Mouse (Mus musculus) hindbrain, embryonic 13.5 days (tissue): ENCODE measurements around the gene Slk. TPM values are rescaled to one million over a fixed set of nuclear protein-coding genes. Genes with fewer than 3 reads are reported as not detected.

Experiments
- ATAC-seq: fragments of 200-750 bp; cut with Nextera tagmentation; 2 replicates; pipeline ENCODE4 v1.8.0; 2017; ENCODE audit warnings: moderate TSS enrichment; ENCODE audit not compliant: low FRiP score
- H3K27ac ChIP-seq: fragments of 300-500 bp; sonication (generic); 2 replicates; pipeline ENCODE4 v1.5.1; 2015; ENCODE audit warnings: inconsistent platforms, mild to moderate bottlenecking, moderate library complexity
- H3K27me3 ChIP-seq: fragments of 300-500 bp; sonication (generic); 2 replicates; pipeline ENCODE4 v1.6.1; 2015; ENCODE audit warnings: mild to moderate bottlenecking, inconsistent platforms
- H3K36me3 ChIP-seq: fragments of 300-500 bp; sonication (generic); 2 replicates; pipeline ENCODE4 v1.6.1; 2015; ENCODE audit warnings: mild to moderate bottlenecking, inconsistent platforms
- H3K4me1 ChIP-seq: fragments of 300-500 bp; sonication (generic); replicated peaks from 2 replicates; pipeline ENCODE4 v1.6.1; 2015; ENCODE audit warnings: inconsistent platforms
- H3K4me2 ChIP-seq: fragments of 300-500 bp; sonication (generic); 2 replicates; pipeline ENCODE4 v1.6.1; 2015; ENCODE audit warnings: inconsistent platforms, mild to moderate bottlenecking, moderate library complexity
- H3K4me3 ChIP-seq: fragments of 300-500 bp; sonication (generic); 2 replicates; pipeline ENCODE4 v1.5.1; 2015; ENCODE audit warnings: mild to moderate bottlenecking, inconsistent platforms
- H3K9ac ChIP-seq: fragments of 300-500 bp; sonication (generic); 2 replicates; pipeline ENCODE4 v1.6.1; 2015; ENCODE audit warnings: mild to moderate bottlenecking, inconsistent platforms
- H3K9me3 ChIP-seq: fragments of 300-500 bp; sonication (generic); 2 replicates; pipeline ENCODE4 v1.6.1; 2016; ENCODE audit warnings: inconsistent platforms
- WGBS: fragments of 180-500 bp; shearing (Covaris S2); methylation state at CpG from one replicate; pipeline ENCODE4 v1.1.7; 2015; 5-methylcytosine and 5-hydroxymethylcytosine counted together
- polyA plus RNA-seq: library from polyadenylated mRNA; unstranded; fragments of >200 nt; fragmentation: Nextera tagmentation; extraction: Ambion mirVana; gene quantifications from 2 replicates; pipeline ENCODE4 v1.2.1, GENCODE M21; 2015

Slk gene
- polyA plus RNA-seq, result 7.0 and 8.3 TPM in 2 replicates

GRCm38 (mm10) chr19:47579225-47579787 is at the start of gene Slk:
TSS of gene Slk (plus strand) at chr19:47579678.
- peak within 1 kb of the TSS; percentile 95 for H3K27ac ChIP-seq
- H3K4me1 ChIP-seq, result peaks cover 25% of the 10 kb centered on the region
- H3K9ac ChIP-seq, result peak within 1 kb of the TSS; percentile 88
- no peaks in the 10 kb centered on the region for H3K27me3 ChIP-seq
- WGBS, result under 1% methylated on average over 78 of the region's 83 CpGs
- no peaks in the 10 kb centered on the region for H3K36me3 ChIP-seq
- H3K4me3 ChIP-seq, result peak within 1 kb of the TSS; percentile 83
- H3K9me3 ChIP-seq, result no peaks in the 10 kb centered on the region
- peak; percentile 96 for ATAC-seq
- peak within 1 kb of the TSS; percentile 97 for H3K4me2 ChIP-seq

GRCm38 (mm10) chr19:47531309-47531708 is 48.2 kb upstream of the Slk start:
- peaks cover 24% of the 10 kb centered on the region for H3K36me3 ChIP-seq
- no peak for ATAC-seq
- no peaks in the 10 kb centered on the region for H3K27me3 ChIP-seq
- WGBS, result 92% methylated on average over 5 of the region's 5 CpGs
- no peak overlapping the region for H3K4me2 ChIP-seq
- no peak overlapping the region for H3K4me3 ChIP-seq
- no peaks in the 10 kb centered on the region for H3K9me3 ChIP-seq
- H3K27ac ChIP-seq, result no peak overlapping the region
- H3K4me1 ChIP-seq, result peaks cover 9% of the 10 kb centered on the region
- H3K9ac ChIP-seq, result no peak overlapping the region

- H3K36me3 ChIP-seq, result peaks cover 16% of the 10 kb centered on the region
- peaks cover 15% of the 10 kb centered on the region for H3K4me1 ChIP-seq
- no peak overlapping the region for H3K4me2 ChIP-seq
- H3K9ac ChIP-seq, result no peak overlapping the region
- no peak overlapping the region for H3K4me3 ChIP-seq
- 90% methylated on average over 3 of the region's 3 CpGs for WGBS
- ATAC-seq, result no peak
- no peaks in the 10 kb centered on the region for H3K9me3 ChIP-seq
- no peaks in the 10 kb centered on the region for H3K27me3 ChIP-seq
- no peak overlapping the region for H3K27ac ChIP-seq
These were observed 47.0 kb upstream of the Slk start for GRCm38 (mm10) chr19:47532449-47532848.

- WGBS, result 87% methylated on average over 1 of the region's 1 CpGs
- H3K4me2 ChIP-seq, result no peak overlapping the region
- no peaks in the 10 kb centered on the region for H3K9me3 ChIP-seq
- no peak overlapping the region for H3K9ac ChIP-seq
- ATAC-seq, result no peak
- H3K27ac ChIP-seq, result no peak overlapping the region
- H3K4me1 ChIP-seq, result peaks cover 25% of the 10 kb centered on the region
- no peak overlapping the region for H3K4me3 ChIP-seq
- peaks cover 8% of the 10 kb centered on the region for H3K36me3 ChIP-seq
- no peaks in the 10 kb centered on the region for H3K27me3 ChIP-seq
These were observed 45.3 kb upstream of the Slk start for GRCm38 (mm10) chr19:47534131-47534530.

DNA sequence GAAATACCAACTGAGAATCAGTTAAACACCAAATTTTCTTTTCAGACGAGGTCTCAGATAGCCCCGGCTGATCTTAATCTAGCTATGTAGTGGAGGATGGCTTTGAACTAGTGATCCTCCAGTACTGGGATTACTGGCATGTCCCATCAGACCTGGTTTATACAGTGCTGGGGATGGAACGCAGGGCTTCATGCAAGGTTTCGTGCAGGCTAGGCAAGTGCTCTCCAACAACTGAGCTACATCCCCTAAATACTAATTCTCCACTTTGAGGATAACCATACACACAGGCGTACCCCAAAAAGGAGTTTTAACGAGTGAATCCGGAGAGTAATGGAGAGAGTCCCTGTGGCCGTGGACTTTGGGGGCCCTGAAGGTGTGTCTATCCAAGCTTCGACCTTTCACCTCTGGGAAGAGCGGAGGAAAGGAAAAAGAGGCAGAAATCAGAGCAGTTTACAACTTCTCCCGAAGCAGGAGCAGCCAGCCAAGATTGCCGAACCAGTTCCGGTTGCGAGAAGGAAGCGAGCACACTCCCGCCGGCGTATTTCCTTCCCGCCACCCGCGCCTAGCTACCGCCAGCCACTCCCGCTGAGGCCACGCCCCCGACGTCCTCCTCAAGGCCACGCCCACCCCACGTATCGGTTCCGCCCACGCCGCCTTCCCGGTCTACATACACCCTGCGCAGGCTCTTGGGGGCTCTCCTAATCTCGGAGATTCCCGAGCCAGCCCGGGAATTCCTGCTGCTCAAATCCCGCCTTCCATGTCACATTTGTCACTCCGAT is 42.8 kb upstream of the Slk start:
- H3K4me3 ChIP-seq, result peak overlapping the region; percentile 51
- no peaks in the 10 kb centered on the region for H3K9me3 ChIP-seq
- peak overlapping the region; percentile 63 for H3K4me2 ChIP-seq
- H3K9ac ChIP-seq, result peak overlapping the region; percentile 73
- peak; percentile 97 for ATAC-seq
- peak overlapping the region; percentile 72 for H3K27ac ChIP-seq
- peaks cover 8% of the 10 kb centered on the region for H3K36me3 ChIP-seq
- peaks cover 25% of the 10 kb centered on the region for H3K4me1 ChIP-seq
- WGBS, result 4% methylated on average over 39 of the region's 39 CpGs
- H3K27me3 ChIP-seq, result no peaks in the 10 kb centered on the region

DNA sequence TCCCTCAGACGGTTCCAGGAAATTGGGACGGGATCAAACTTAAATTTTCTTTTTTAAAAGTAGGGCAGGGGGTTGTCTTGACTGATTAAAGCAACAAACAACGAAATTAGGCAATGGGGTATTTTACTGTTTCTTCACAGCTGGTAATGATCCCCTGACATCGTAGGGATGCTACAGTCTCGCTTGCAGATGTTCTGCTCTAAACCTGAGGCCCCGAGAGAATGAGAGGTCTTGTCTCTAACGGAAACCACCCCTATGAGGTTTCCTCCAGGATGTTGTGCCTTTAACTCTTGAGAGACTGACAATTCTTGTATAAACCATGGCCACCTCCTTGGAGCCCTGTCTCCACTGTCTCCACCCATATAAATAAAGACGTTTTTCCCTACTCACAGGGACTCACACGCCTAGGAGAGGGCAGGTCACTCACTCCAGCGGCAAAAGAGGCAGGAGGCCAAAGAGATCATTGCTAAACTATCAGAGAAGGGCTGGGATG is 42.1 kb upstream of the Slk start, which contains the start of gene Stn1:
Stn1 (minus strand) TSS at position 208 of the 493 bp plus-strand sequence.
- Histone ChIP-seq H3K27me3 (no peaks in the 10 kb centered on the region), H3K9ac (peak within 1 kb of the TSS; percentile 73), H3K9me3 (no peaks in the 10 kb centered on the region), H3K4me3 (peak within 1 kb of the TSS; percentile 51), H3K4me2 (peak within 1 kb of the TSS; percentile 63), H3K4me1 (peaks cover 25% of the 10 kb centered on the region), H3K27ac (peak within 1 kb of the TSS; percentile 72), H3K36me3 (peaks cover 8% of the 10 kb centered on the region)
- ATAC-seq, result peak; percentile 65
- 1% methylated on average over 10 of the region's 10 CpGs for WGBS

- peak; percentile 9; the same call in 1 of the 2 replicates for ATAC-seq
- Histone ChIP-seq H3K9me3 (no peaks in the 10 kb centered on the region), H3K4me3 (peak overlapping the region; percentile 51), H3K27ac (peak overlapping the region; percentile 72; the same call in 1 of the 2 replicates), H3K4me1 (peaks cover 25% of the 10 kb centered on the region), H3K9ac (peak overlapping the region; percentile 73), H3K27me3 (no peaks in the 10 kb centered on the region), H3K4me2 (peak overlapping the region; percentile 63), H3K36me3 (0 out of 2 replicates have a peak, but pooled peaks cover 4% of the 10 kb centered on the region)
- WGBS, result 84% methylated on average over 6 of the region's 6 CpGs
These were observed 41.6 kb upstream of the Slk start for GRCm38 (mm10) chr19:47537879-47538278.

- ATAC-seq, result no peak
- Histone ChIP-seq H3K4me2 (no peak overlapping the region), H3K36me3 (no peaks in the 10 kb centered on the region), H3K9ac (no peak overlapping the region), H3K27me3 (no peaks in the 10 kb centered on the region), H3K27ac (no peak overlapping the region), H3K4me3 (no peak overlapping the region), H3K9me3 (no peaks in the 10 kb centered on the region), H3K4me1 (peaks cover 25% of the 10 kb centered on the region)
- 22% methylated on average over 6 of the region's 6 CpGs for WGBS
These were observed 40.7 kb upstream of the Slk start for GRCm38 (mm10) chr19:47538801-47539200.

GRCm38 (mm10) chr19:47542441-47542840 is 37.0 kb upstream of the Slk start:
- Histone ChIP-seq H3K27ac (no peak overlapping the region), H3K4me3 (no peak overlapping the region), H3K9ac (no peak overlapping the region), H3K4me2 (no peak overlapping the region), H3K27me3 (no peaks in the 10 kb centered on the region), H3K4me1 (peaks cover 12% of the 10 kb centered on the region), H3K36me3 (no peaks in the 10 kb centered on the region), H3K9me3 (no peaks in the 10 kb centered on the region)
- ATAC-seq, result no peak
- WGBS, result 75% methylated on average over 7 of the region's 7 CpGs

DNA sequence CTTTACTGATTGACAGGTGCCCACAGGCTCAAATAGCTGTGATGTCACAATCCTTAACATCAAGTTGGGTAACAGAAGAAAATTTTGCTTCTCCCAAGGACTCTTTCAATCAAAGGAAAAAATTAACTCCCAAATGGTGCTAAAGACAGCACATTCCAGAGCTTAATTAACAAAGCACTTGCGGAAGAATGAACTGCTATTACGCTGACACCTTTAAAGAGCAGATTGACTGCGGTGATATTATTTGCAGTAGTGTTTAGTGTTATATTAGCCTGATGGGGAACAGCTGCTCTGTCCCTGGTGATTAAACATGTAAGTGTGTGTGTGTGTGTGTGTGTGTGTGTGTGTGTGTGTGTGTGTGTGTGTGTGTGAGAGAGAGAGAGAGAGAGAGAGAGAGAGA is 34.4 kb upstream of the Slk start:
- Histone ChIP-seq H3K4me3 (no peak overlapping the region), H3K4me1 (0 out of 2 replicates have a peak, but pooled peaks cover 6% of the 10 kb centered on the region), H3K27ac (no peak overlapping the region), H3K9ac (no peak overlapping the region), H3K9me3 (no peaks in the 10 kb centered on the region), H3K27me3 (no peaks in the 10 kb centered on the region), H3K4me2 (no peak overlapping the region), H3K36me3 (no peaks in the 10 kb centered on the region)
- ATAC-seq, result no peak
- WGBS, result 54% methylated on average over 3 of the region's 3 CpGs

DNA sequence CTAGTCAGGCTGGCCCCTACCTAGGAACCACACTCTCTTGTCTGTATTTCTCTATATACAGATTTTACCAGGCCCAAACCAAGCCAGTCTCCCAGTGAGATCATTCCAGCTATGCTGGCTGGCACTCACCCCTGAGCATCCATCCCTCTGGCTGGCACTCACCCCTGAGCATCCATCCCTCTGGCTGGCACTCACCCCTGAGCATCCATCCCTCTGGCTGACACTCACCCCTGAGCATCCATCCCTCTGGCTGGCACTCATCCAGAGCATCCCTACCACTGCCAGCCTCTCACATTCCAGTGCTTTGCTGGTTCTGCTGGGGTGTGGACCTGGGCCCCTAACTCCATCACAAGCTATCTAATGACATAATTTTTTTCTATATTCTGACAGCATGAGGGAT is 34.0 kb upstream of the Slk start:
- H3K36me3 ChIP-seq, result no peaks in the 10 kb centered on the region
- H3K9ac ChIP-seq, result no peak overlapping the region
- H3K4me3 ChIP-seq, result no peak overlapping the region
- no peaks in the 10 kb centered on the region for H3K27me3 ChIP-seq
- no peaks in the 10 kb centered on the region for H3K9me3 ChIP-seq
- H3K27ac ChIP-seq, result no peak overlapping the region
- no peak overlapping the region for H3K4me2 ChIP-seq
- ATAC-seq, result no peak; the same call in 1 of the 2 replicates
- H3K4me1 ChIP-seq, result 0 out of 2 replicates have a peak, but pooled peaks cover 6% of the 10 kb centered on the region

- Histone ChIP-seq H3K27ac (no peak overlapping the region), H3K36me3 (no peaks in the 10 kb centered on the region), H3K4me1 (0 out of 2 replicates have a peak, but pooled peaks cover 6% of the 10 kb centered on the region), H3K27me3 (no peaks in the 10 kb centered on the region), H3K4me3 (no peak overlapping the region), H3K9ac (no peak overlapping the region), H3K9me3 (no peaks in the 10 kb centered on the region), H3K4me2 (no peak overlapping the region)
- ATAC-seq, result no peak
- 92% methylated on average over 11 of the region's 11 CpGs for WGBS
These were observed 30.9 kb upstream of the Slk start for GRCm38 (mm10) chr19:47548432-47549076.
